Mouse (Mus musculus) hindbrain, postnatal 0 days (tissue): Measurements from ENCODE around the gene Slc39a11. TPM values are rescaled to one million over a fixed set of nuclear protein-coding genes. Genes with fewer than 3 reads are reported as not detected.

ENCODE experiments used
- ATAC-seq: fragments of 200-750 bp; cut with Nextera tagmentation; 2 replicates; pipeline ENCODE4 v1.8.0; 2017; ENCODE audit warnings: mild to moderate bottlenecking, moderate TSS enrichment, moderate library complexity
- DNase-seq: peaks from one replicate; pipeline ENCODE4 v3.0.0-alpha.2; 2015; ENCODE audit warnings: low spot score
- H3K27ac ChIP-seq: fragments of 300-500 bp; sonication (generic); 2 replicates; pipeline ENCODE4 v1.5.1; 2014; ENCODE audit warnings: mild to moderate bottlenecking
- H3K27me3 ChIP-seq: fragments of 300-500 bp; sonication (generic); 2 replicates; pipeline ENCODE4 v1.6.1; 2014; ENCODE audit warnings: low read length, mixed read lengths; ENCODE audit not compliant: insufficient read depth
- H3K36me3 ChIP-seq: fragments of 300-500 bp; sonication (generic); 2 replicates; pipeline ENCODE4 v1.6.1; 2014; ENCODE audit warnings: low read length, mixed read lengths; ENCODE audit not compliant: insufficient read depth
- H3K4me1 ChIP-seq: fragments of 300-500 bp; sonication (generic); 2 replicates; pipeline ENCODE4 v1.6.1; 2014; ENCODE audit warnings: antibody characterized with exemption, low read length, mixed read lengths; ENCODE audit not compliant: insufficient read depth
- H3K4me2 ChIP-seq: fragments of 300-500 bp; sonication (generic); 2 replicates; pipeline ENCODE4 v1.6.1; 2014; ENCODE audit warnings: low read depth, mild to moderate bottlenecking, low read length, moderate library complexity, mixed read lengths
- H3K4me3 ChIP-seq: fragments of 300-500 bp; sonication (generic); 2 replicates; pipeline ENCODE4 v1.5.1; 2014; ENCODE audit warnings: low read length
- H3K9ac ChIP-seq: fragments of 300-500 bp; sonication (generic); replicated peaks from 2 replicates; pipeline ENCODE4 v1.6.1; 2014; ENCODE audit warnings: mild to moderate bottlenecking, low read length, moderate library complexity, mixed read lengths
- H3K9me3 ChIP-seq: fragments of 300-500 bp; sonication (generic); 2 replicates; pipeline ENCODE4 v1.6.1; 2016; ENCODE audit warnings: low read length, mixed read lengths
- CTCF ChIP-seq: IDR thresholded peaks from 2 replicates; pipeline ENCODE4 v1.5.1; 2016; ENCODE audit warnings: antibody characterized with exemption, control low read depth, low read depth
- WGBS: fragments of 180-500 bp; shearing (Covaris S2); extraction: QIAGEN DNeasy Blood & Tissue Kit; methylation state at CpG from one replicate; pipeline ENCODE4 v1.1.7; 2014; 5-methylcytosine and 5-hydroxymethylcytosine counted together
- polyA plus RNA-seq: library from polyadenylated mRNA; unstranded; fragments of >200 nt; fragmentation: Nextera tagmentation; extraction: Ambion mirVana; gene quantifications from 2 replicates; pipeline ENCODE4 v1.2.1, GENCODE M21; 2015
- total RNA-seq: library from RNA; depleted of rRNA; stranded (reverse); fragments of >200 nt; gene quantifications from 2 replicates; pipeline ENCODE4 v1.2.3, GENCODE M21; 2014; rRNA removed

Gene Slc39a11
- total RNA-seq (63.3 and 67.9 TPM in 2 replicates), polyA plus RNA-seq (35.0 and 35.6 TPM in 2 replicates)

DNA sequence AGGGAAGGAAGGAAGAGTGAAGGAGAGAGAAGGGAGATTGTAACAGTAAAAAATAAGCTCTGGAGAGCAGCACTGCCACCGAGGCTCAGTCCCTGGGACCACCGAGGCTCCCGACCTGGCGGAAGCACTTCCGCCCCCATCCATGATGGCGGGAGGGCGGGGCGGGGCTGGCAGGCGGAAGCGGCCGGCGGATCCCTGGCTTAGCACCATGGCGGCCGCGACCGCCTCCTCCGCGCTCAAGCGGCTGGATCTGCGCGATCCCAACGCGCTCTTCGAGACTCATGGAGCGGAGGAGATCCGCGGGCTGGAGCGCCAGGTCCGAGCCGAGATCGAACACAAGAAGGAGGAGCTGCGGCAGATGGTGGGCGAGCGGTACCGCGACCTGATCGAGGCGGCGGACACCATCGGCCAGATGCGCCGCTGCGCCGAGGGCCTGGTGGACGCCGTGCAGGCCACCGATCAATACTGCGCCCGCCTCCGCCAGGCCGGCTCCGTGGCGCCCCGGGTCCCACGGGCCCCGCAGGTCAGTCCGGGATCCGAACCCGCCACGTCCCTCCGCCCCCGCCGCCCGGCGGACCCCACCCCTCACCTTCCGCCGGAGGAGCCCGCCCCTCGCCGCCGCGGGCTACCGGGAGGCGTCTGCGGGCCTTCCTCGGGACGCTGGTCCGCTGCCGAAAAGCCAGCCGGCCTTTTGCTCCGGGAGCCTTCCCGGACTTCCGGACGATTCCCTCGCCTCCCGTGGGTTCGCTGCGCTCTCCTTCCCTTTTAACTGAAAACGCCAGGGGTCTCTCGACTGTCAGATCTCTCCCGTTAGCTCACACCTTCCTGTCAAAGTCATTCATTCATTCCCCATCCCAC, at the start of gene Slc39a11:
Slc39a11 (minus strand) TSS at position 727 of the 858 bp plus-strand sequence.
- ATAC-seq (peak; percentile 79), DNase-seq (peak; percentile 87)
- Histone ChIP-seq H3K9ac (peak within 1 kb of the TSS; percentile 94), H3K4me2 (peak within 1 kb of the TSS; percentile 78), H3K4me1 (peaks cover 9% of the 10 kb centered on the region; the same call in 1 of the 2 replicates), H3K27ac (peak within 1 kb of the TSS; percentile 93), H3K27me3 (no peaks in the 10 kb centered on the region), H3K4me3 (peak within 1 kb of the TSS; percentile 82), H3K36me3 (peaks cover 26% of the 10 kb centered on the region), H3K9me3 (no peaks in the 10 kb centered on the region)
- WGBS = 3% methylated on average over 70 of the region's 91 CpGs
- TF ChIP-seq CTCF = peak; percentile 44

DNA sequence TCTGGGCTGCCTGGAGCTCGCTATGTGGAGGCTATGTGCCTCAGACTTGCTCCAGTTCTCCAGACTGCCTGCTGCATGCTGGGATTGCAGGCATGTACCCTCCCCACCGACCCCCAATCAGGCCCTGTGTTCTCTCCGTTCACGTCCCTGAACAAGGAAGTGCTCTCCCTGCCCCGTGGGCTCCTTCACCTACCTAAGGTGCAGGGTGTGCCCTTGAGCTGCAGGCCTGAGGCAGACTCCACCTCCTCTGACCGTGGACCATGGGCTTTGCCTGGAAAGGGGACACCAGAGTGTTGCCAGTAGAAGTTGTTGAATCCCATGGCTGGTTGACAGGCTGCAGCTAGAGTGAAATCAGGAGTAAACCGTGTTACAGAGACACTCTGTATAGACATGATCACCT, 49.8 kb upstream of the Slc39a11 start:
- no peaks in the 10 kb centered on the region for H3K9me3 ChIP-seq
- WGBS = 84% methylated on average over 7 of the region's 7 CpGs
- no peak overlapping the region for H3K27ac ChIP-seq
- TF ChIP-seq CTCF = no peak
- ATAC-seq (no peak), DNase-seq (no peak)
- H3K36me3 ChIP-seq = peaks cover 6% of the 10 kb centered on the region
- H3K4me1 ChIP-seq = no peaks in the 10 kb centered on the region
- no peak overlapping the region for H3K9ac ChIP-seq
- no peak overlapping the region for H3K4me2 ChIP-seq
- no peaks in the 10 kb centered on the region for H3K27me3 ChIP-seq
- H3K4me3 ChIP-seq = no peak overlapping the region

DNA sequence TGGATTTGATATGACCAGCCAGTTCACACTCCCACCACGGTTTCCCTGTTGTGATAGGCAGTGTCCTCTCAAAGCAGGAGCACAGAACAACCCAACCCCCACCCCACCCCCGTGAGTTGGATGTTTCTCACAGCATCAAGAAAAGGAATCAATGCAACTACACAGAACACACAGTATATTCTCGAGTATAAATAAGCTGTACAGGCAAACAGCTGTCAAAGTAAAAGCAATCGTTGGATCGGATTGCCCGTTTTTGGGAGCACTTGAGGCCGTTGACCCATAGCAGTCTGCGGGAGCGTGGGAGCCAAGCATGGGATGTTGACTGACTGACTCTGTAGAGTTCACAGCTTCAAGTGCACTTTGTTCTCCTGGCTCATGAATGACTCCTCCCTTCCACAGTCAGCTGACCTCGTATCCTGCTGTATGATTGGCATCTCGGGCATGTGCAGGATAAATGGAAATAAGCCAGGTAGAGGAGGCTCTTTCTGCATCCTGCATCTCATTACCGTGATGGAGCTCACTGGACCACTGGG, 48.2 kb upstream of the Slc39a11 start:
- ATAC-seq = no peak
- 77% methylated on average over 12 of the region's 12 CpGs for WGBS
- Histone ChIP-seq H3K27me3 (no peaks in the 10 kb centered on the region), H3K4me3 (no peak overlapping the region), H3K4me1 (no peaks in the 10 kb centered on the region), H3K36me3 (peaks cover 20% of the 10 kb centered on the region), H3K9ac (no peak overlapping the region), H3K4me2 (no peak overlapping the region), H3K27ac (no peak overlapping the region), H3K9me3 (no peaks in the 10 kb centered on the region)
- TF ChIP-seq CTCF = no peak
- no peak for DNase-seq

DNA sequence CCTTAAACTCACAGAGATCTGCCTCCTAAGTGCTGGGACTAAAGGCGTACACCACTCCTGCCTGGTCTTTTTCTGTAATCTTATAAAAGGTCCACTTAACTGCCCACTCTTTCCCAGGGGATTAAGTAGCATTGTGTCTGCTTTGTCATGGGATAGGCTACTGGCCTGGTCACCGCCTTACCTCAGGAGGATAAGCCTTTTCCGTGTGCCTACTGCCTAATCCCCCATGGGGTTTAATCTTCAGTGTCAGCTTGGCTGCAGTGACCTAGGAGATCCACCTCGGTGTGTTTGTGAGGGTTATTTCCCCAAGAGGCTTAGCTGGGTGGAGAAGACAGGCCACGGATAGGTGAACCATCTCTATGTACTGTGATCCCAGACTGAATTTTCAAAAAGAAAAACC, 47.7 kb upstream of the Slc39a11 start:
- Histone ChIP-seq H3K4me3 (no peak overlapping the region), H3K4me1 (no peaks in the 10 kb centered on the region), H3K9ac (no peak overlapping the region), H3K36me3 (peaks cover 25% of the 10 kb centered on the region), H3K4me2 (no peak overlapping the region), H3K27ac (no peak overlapping the region), H3K27me3 (no peaks in the 10 kb centered on the region), H3K9me3 (no peaks in the 10 kb centered on the region)
- WGBS = 71% methylated on average over 5 of the region's 5 CpGs
- ATAC-seq (no peak), DNase-seq (no peak)
- TF ChIP-seq CTCF = no peak

DNA sequence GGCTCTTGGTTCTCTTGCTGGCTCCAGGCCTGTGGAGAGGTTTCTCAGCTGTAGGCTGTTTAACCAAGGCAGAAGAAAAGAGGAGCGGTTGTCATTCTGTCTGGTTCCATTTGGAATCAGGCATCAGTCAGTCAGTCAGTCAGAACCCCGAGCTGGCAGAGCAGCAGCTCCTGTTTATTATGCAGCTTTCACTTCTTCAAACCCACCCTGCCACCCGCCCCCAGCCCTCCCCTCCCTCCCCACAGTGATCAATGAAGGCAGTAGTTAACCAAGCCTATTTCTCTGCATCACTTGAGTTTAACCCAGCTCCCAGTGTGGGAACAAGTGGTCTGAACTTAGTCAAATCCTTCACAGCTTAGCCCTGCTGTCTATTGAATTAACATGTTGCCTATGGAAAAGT, 42.0 kb upstream of the Slc39a11 start:
- 68% methylated on average over 3 of the region's 3 CpGs for WGBS
- no peaks in the 10 kb centered on the region for H3K9me3 ChIP-seq
- H3K4me2 ChIP-seq = no peak overlapping the region
- DNase-seq (no peak), ATAC-seq (no peak)
- H3K36me3 ChIP-seq = peaks cover 48% of the 10 kb centered on the region
- no peak overlapping the region for H3K4me3 ChIP-seq
- H3K27ac ChIP-seq = no peak overlapping the region
- no peak overlapping the region for H3K9ac ChIP-seq
- H3K27me3 ChIP-seq = no peaks in the 10 kb centered on the region
- TF ChIP-seq CTCF = no peak
- H3K4me1 ChIP-seq = no peaks in the 10 kb centered on the region

DNA sequence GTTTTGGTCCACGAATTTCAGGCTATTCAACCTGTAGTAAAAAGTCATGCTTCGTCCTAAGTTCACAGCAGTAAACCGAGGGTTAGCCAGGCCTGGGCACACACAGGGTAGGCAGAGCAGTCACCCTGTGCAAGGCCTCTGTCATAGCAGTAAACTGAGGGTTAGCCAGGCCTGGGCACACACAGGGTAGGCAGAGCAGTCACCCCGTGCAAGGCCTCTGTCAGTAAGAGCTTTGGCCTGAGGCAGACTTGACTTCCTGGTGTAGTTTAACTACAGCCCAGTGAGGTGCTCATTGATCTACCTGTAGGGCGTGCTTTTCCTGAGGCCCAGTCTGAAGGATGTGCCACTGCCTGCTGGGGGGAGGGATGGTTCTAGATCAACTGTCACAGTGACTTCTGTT, 41.4 kb upstream of the Slc39a11 start:
- 86% methylated on average over 5 of the region's 5 CpGs for WGBS
- TF ChIP-seq CTCF = no peak
- H3K4me2 ChIP-seq = no peak overlapping the region
- H3K27me3 ChIP-seq = no peaks in the 10 kb centered on the region
- H3K4me1 ChIP-seq = no peaks in the 10 kb centered on the region
- ATAC-seq (no peak), DNase-seq (no peak)
- no peak overlapping the region for H3K9ac ChIP-seq
- no peaks in the 10 kb centered on the region for H3K9me3 ChIP-seq
- H3K4me3 ChIP-seq = no peak overlapping the region
- peaks cover 48% of the 10 kb centered on the region for H3K36me3 ChIP-seq
- no peak overlapping the region for H3K27ac ChIP-seq

DNA sequence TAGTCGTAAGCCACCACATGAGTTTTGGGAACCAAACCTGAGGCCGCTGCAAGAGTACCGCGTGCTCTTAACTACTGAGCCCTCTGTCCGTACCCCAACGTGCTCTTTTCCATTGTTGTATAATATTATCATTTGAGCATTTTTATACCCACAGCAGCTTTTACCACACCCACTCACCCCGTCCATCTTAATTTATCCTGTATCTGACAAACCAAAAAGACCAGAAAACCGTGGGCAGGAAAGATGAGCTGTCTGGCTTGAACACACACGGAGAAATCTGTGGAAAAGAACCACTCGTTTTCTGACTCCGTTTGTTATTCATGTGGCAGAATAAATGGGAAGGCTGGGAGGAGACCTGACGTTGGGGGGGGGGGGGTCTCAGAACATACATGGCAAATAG, 40.6 kb upstream of the Slc39a11 start:
- DNase-seq (no peak), ATAC-seq (no peak)
- Histone ChIP-seq H3K4me1 (no peaks in the 10 kb centered on the region), H3K4me2 (no peak overlapping the region), H3K27ac (no peak overlapping the region), H3K36me3 (peaks cover 48% of the 10 kb centered on the region), H3K9me3 (no peaks in the 10 kb centered on the region), H3K27me3 (no peaks in the 10 kb centered on the region), H3K9ac (no peak overlapping the region), H3K4me3 (no peak overlapping the region)
- 89% methylated on average over 12 of the region's 12 CpGs for WGBS
- no peak for TF ChIP-seq CTCF
